Mouse (Mus musculus) kidney, embryonic 14.5 days (tissue): ENCODE data around the gene Ccdc24. TPM values are rescaled to one million over a fixed set of nuclear protein-coding genes. Genes with fewer than 3 reads are reported as not detected.
A peak's percentile ranks its signal among the peaks of the same experiment; 100 is the strongest.

Experiments
- ATAC-seq: fragments of 200-750 bp; cut with Nextera tagmentation; 2 replicates; pipeline ENCODE4 v1.8.0; 2017; ENCODE audit warnings: moderate number of reproducible peaks, mild to moderate bottlenecking, moderate TSS enrichment, moderate library complexity; ENCODE audit not compliant: low FRiP score, low TSS enrichment
- H3K27ac ChIP-seq: fragments of 300-500 bp; sonication (generic); 2 replicates; pipeline ENCODE4 v1.5.1; 2014; ENCODE audit warnings: low read depth, mild to moderate bottlenecking, low read length, moderate library complexity, mixed read lengths
- H3K27me3 ChIP-seq: fragments of 300-500 bp; sonication (generic); 2 replicates; pipeline ENCODE4 v1.6.1; 2014; ENCODE audit warnings: mild to moderate bottlenecking, low read length; ENCODE audit not compliant: control insufficient read depth, insufficient read depth
- H3K36me3 ChIP-seq: fragments of 300-500 bp; sonication (generic); 2 replicates; pipeline ENCODE4 v1.6.1; 2014; ENCODE audit warnings: low read length, mixed read lengths; ENCODE audit not compliant: control insufficient read depth, insufficient read depth
- H3K4me1 ChIP-seq: fragments of 300-500 bp; sonication (generic); 2 replicates; pipeline ENCODE4 v1.6.1; 2014; ENCODE audit warnings: low read length, mixed read lengths; ENCODE audit not compliant: control insufficient read depth, insufficient read depth
- H3K4me2 ChIP-seq: fragments of 300-500 bp; sonication (generic); replicated peaks from 2 replicates; pipeline ENCODE4 v1.6.1; 2014; ENCODE audit warnings: low read depth, mild to moderate bottlenecking, low read length
- H3K4me3 ChIP-seq: fragments of 300-500 bp; sonication (generic); 2 replicates; pipeline ENCODE4 v1.5.1; 2014; ENCODE audit warnings: mild to moderate bottlenecking, low read length
- H3K9ac ChIP-seq: fragments of 300-500 bp; sonication (generic); 2 replicates; pipeline ENCODE4 v1.6.1; 2014; ENCODE audit warnings: low read depth, mild to moderate bottlenecking, low read length, moderate library complexity
- H3K9me3 ChIP-seq: fragments of 300-500 bp; sonication (generic); 2 replicates; pipeline ENCODE4 v1.6.1; 2016; ENCODE audit warnings: low read length; ENCODE audit not compliant: control insufficient read depth
- WGBS: fragments of 180-500 bp; shearing (Covaris S2); extraction: QIAGEN DNeasy Blood & Tissue Kit; methylation state at CpG from one replicate; pipeline ENCODE4 v1.1.7; 2014; 5-methylcytosine and 5-hydroxymethylcytosine counted together
- polyA plus RNA-seq: library from polyadenylated mRNA; unstranded; fragments of >200 nt; fragmentation: Nextera tagmentation; extraction: Ambion mirVana; gene quantifications from 2 replicates; pipeline ENCODE4 v1.2.1, GENCODE M21; 2014

Gene Ccdc24
- polyA plus RNA-seq, 1 experiment from 2014 or later, result 2.0 TPM

DNA sequence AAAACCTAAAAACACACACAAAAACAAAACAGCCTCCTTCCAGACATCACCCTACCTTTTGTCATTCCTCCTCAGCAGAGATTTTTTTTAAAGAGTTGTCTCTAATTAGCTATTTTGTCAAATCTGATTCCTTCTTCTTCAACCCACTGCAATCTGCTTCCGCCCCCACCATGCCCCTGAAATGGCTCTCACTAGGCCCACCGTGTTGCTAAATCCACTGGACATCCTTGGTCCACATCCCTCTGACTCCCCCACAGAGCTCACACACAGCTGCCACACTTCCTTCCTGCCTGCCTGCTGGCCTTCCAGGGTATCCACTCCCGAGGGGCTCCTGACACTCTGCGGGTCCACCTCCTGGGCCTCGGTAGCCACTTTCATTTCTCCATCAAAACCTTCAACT lies 6.3 kb upstream of the Ccdc24 start:
- WGBS, result 59% methylated on average over 5 of the region's 5 CpGs
- Histone ChIP-seq H3K4me3 (no peak overlapping the region), H3K4me1 (peaks cover 11% of the 10 kb centered on the region; the same call in 1 of the 2 replicates)

DNA sequence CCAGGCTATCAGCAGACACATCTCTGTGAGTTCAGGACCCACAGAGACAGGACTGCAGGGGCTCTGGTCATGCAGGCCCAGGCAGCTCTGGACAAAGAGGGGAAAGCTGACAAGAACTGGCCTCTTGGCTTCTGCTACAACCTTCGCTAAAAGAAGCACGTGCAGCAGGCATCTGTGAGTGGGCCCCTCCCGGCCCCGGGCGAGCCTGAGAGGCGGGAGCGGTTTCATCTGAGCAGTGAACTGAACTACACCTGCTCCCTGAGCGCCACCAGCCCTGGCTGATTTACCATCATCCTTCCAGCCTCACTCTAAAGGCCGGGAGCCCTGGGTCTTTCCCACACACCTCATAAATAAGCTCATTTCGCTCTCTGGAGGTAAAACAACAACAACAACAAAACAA lies 5.9 kb upstream of the Ccdc24 start:
- H3K27me3 ChIP-seq, result no peaks in the 10 kb centered on the region
- peaks cover 40% of the 10 kb centered on the region; the same call in 1 of the 2 replicates for H3K36me3 ChIP-seq
- peaks cover 11% of the 10 kb centered on the region; the same call in 1 of the 2 replicates for H3K4me1 ChIP-seq
- no peak overlapping the region for H3K4me2 ChIP-seq
- no peaks in the 10 kb centered on the region for H3K9me3 ChIP-seq
- 46% methylated on average over 10 of the region's 10 CpGs for WGBS
- ATAC-seq, result no peak
- H3K4me3 ChIP-seq, result no peak overlapping the region
- no peak overlapping the region for H3K27ac ChIP-seq
- H3K9ac ChIP-seq, result no peak overlapping the region

More for the DNA sequence above, 6.3 kb upstream of the Ccdc24 start:
- H3K36me3 ChIP-seq, result peaks cover 39% of the 10 kb centered on the region; the same call in 1 of the 2 replicates
- H3K27ac ChIP-seq, result no peak overlapping the region
- H3K9ac ChIP-seq, result no peak overlapping the region
- H3K9me3 ChIP-seq, result no peaks in the 10 kb centered on the region
- no peaks in the 10 kb centered on the region for H3K27me3 ChIP-seq
- H3K4me2 ChIP-seq, result no peak overlapping the region
- no peak for ATAC-seq

DNA sequence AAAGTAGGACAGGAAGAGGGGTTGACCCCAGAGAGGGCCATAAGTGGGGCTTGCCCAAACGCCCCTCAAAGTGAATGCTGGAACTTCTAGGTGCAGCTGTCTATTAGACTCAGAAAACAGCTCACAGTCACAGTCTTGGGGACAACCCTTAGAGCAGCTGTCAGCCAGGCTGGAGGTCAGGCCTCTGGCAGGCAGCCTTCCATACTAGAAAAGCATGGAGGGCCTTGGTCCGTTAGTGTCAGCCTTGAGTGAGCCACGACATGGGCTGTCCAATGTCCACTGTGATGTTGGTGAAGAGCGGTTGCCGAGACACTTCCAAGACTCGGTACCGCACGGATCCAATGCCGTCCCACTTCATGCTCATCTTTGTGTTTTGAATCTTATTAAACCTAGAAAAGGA lies 1.3 kb upstream of the Ccdc24 start:
- Histone ChIP-seq H3K27me3 (no peaks in the 10 kb centered on the region), H3K36me3 (peaks cover 24% of the 10 kb centered on the region; the same call in 1 of the 2 replicates), H3K4me3 (no peak overlapping the region), H3K4me1 (peaks cover 17% of the 10 kb centered on the region), H3K4me2 (no peak overlapping the region), H3K27ac (no peak overlapping the region), H3K9ac (no peak overlapping the region), H3K9me3 (no peaks in the 10 kb centered on the region)
- 86% methylated on average over 9 of the region's 9 CpGs for WGBS
- ATAC-seq, result no peak

DNA sequence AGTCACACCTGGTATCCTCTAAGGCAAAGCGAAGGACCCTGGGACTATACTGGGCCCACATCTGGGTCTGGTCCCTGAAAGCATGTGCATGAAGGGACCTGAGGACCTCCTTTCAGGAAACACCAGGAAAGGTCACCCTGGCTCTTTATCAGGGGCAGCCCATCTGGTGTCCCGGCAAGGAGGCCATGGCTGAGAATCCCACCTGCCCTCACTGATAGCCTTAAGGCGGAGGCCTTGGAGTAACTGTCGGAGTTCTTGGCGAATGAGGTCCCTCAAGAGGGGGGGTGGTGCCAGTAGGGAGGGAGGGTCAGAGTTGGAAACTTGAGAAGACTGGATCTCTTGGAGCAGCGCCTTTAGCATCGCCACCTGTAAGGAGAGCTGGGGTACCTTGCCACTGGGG lies 570 bp downstream of the Ccdc24 start:
- no peaks in the 10 kb centered on the region for H3K9me3 ChIP-seq
- WGBS, result 46% methylated on average over 7 of the region's 7 CpGs

DNA sequence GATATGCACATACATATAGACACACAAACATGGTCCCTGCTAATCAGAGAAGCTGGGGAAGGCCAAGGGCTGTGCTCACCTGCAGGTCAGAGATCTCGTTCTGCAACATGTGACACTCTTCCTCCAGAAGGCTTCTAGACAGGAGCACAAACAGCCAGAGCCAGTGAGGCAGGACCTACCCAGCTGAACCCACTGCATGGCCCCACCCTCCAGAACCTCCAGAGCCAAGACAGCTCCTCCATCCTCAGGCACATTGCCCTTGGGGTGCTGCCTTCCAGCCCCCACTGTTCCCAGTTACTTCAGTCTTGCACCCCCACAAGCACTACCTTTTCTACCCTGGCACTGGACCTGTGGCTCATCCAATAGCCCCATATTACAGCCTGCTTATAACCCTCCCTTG lies 1.9 kb downstream of the Ccdc24 start:
- WGBS, result 48% methylated on average over 1 of the region's 1 CpGs

More for the DNA sequence above, 570 bp downstream of the Ccdc24 start:
- Histone ChIP-seq H3K9ac (no peak overlapping the region), H3K27ac (no peak overlapping the region), H3K4me2 (peak overlapping the region; percentile 53), H3K27me3 (no peaks in the 10 kb centered on the region), H3K36me3 (peaks cover 17% of the 10 kb centered on the region; the same call in 1 of the 2 replicates), H3K4me1 (peaks cover 17% of the 10 kb centered on the region), H3K4me3 (no peak overlapping the region)
- 0 out of 2 replicates have a peak, but pooled peaks have one; percentile 5 for ATAC-seq

DNA sequence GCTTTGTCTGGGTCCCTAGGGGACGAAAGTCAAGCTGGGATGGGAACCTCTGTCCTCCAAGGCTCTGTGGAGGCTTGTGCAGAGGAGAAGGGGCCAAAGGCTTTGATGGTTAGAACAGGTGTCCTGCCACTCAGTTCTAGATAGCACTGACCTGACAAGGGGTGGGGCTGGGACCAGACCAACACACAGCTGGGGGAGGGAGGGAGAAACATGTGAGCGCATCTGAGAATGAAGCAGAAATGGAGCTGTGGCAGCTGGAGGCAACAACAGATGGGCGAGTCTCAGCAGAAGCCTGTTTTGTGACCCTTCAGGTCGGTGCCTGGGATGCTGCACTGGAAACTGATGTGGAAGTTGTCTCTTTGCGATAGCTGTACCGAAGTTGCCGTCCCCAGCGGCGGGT lies 3.0 kb downstream of the Ccdc24 start:
- no peak for ATAC-seq
- Histone ChIP-seq H3K36me3 (peaks cover 3% of the 10 kb centered on the region; the same call in 1 of the 2 replicates), H3K9ac (no peak overlapping the region), H3K9me3 (no peaks in the 10 kb centered on the region), H3K27me3 (no peaks in the 10 kb centered on the region), H3K4me3 (no peak overlapping the region), H3K4me1 (peaks cover 30% of the 10 kb centered on the region), H3K27ac (no peak overlapping the region), H3K4me2 (no peak overlapping the region)
- WGBS, result 75% methylated on average over 9 of the region's 9 CpGs

More for the DNA sequence above, 1.9 kb downstream of the Ccdc24 start:
- Histone ChIP-seq H3K27me3 (no peaks in the 10 kb centered on the region), H3K9ac (no peak overlapping the region), H3K4me2 (no peak overlapping the region), H3K9me3 (no peaks in the 10 kb centered on the region), H3K36me3 (peaks cover 6% of the 10 kb centered on the region; the same call in 1 of the 2 replicates), H3K27ac (no peak overlapping the region), H3K4me1 (peaks cover 28% of the 10 kb centered on the region), H3K4me3 (no peak overlapping the region)
- ATAC-seq, result no peak

DNA sequence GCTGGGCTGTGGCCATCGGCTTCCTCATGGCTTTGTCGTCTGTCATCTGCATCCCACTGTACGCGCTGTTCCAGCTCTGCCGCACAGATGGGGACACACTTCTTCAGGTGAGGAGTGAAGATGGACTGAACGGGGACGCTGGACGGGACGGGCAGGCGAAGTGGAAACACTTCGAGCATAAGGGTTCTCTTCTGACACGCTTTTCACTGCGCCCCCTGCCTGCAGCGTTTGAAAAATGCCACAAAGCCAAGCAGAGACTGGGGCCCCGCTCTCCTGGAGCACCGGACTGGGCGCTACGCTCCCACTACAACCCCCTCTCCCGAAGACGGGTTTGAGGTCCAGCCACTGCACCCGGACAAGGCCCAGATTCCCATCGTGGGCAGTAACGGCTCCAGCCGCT lies 4.5 kb downstream of the Ccdc24 start:
- H3K4me1 ChIP-seq, result peaks cover 27% of the 10 kb centered on the region
- ATAC-seq, result no peak
- H3K9ac ChIP-seq, result no peak overlapping the region
- WGBS, result 17% methylated on average over 24 of the region's 24 CpGs
- no peaks in the 10 kb centered on the region for H3K36me3 ChIP-seq
- H3K4me2 ChIP-seq, result no peak overlapping the region; the same call in 1 of the 2 replicates
- no peak overlapping the region for H3K27ac ChIP-seq
- H3K27me3 ChIP-seq, result no peaks in the 10 kb centered on the region
- H3K4me3 ChIP-seq, result no peak overlapping the region
- H3K9me3 ChIP-seq, result no peaks in the 10 kb centered on the region

DNA sequence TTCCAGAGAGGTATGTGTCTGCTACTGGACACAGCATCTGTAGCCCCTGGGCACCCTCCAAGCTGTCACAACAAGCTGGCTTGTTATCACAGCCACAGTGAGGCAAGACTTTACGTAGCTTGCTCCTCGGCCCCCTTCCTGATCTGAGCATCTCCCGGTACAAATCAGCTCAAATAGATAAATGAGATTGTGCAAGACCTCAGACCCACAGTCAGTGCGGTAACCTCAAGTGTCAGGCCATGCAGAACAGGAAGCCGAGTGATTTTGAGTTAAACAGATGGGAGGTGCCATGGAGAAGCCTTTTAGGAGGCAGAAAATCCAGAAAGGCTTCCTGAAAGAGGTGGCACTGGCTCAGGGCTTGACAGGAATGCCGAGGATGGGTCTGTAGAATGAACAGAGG lies 5.4 kb downstream of the Ccdc24 start:
- ATAC-seq, result no peak

DNA sequence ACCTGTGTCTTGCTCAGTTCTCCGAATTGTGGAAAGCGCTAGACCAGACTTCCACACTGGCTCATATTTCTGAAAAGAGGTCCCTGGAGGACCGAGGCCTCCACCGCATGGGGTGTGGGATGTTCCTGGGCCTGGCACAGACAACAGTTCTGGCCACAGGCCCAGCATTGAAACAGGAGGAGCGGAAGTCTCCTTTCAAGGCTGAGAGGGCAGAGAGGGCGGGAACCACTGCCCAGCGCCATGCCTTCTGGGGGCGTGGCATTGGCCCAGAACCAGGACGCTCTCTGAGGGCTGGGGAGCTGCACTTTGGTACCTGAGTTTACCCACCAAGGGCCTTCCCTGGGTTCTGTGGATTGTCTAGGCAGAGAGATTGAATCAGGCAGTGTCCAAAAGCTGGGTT lies 6.3 kb downstream of the Ccdc24 start:
- peaks cover 16% of the 10 kb centered on the region for H3K4me1 ChIP-seq
- H3K9me3 ChIP-seq, result no peaks in the 10 kb centered on the region
- no peak overlapping the region for H3K4me3 ChIP-seq
- H3K27me3 ChIP-seq, result no peaks in the 10 kb centered on the region
- no peak overlapping the region for H3K4me2 ChIP-seq
- peak overlapping the region; percentile 34 for H3K9ac ChIP-seq
- no peaks in the 10 kb centered on the region for H3K36me3 ChIP-seq
- ATAC-seq, result peak; percentile 78
- H3K27ac ChIP-seq, result peak overlapping the region; percentile 69; the same call in 1 of the 2 replicates
- WGBS, result 27% methylated on average over 9 of the region's 9 CpGs

More for the DNA sequence above, 5.4 kb downstream of the Ccdc24 start:
- no peak overlapping the region for H3K4me3 ChIP-seq
- no peak overlapping the region for H3K27ac ChIP-seq
- no peak overlapping the region for H3K9ac ChIP-seq
- no peak overlapping the region for H3K4me2 ChIP-seq
- H3K4me1 ChIP-seq, result peaks cover 19% of the 10 kb centered on the region
- 65% methylated on average over 6 of the region's 6 CpGs for WGBS
- H3K36me3 ChIP-seq, result no peaks in the 10 kb centered on the region
- no peaks in the 10 kb centered on the region for H3K27me3 ChIP-seq
- no peaks in the 10 kb centered on the region for H3K9me3 ChIP-seq
